Mouse (Mus musculus) c-Kit-negative CD71-positive TER-119-positive erythroid progenitor cells, embryonic 14.5 days (primary cell): ENCODE measurements around the gene Amn.

Source experiments
- DNase-seq: peaks from one replicate; pipeline ENCODE4 v3.0.0-alpha.2; 2013; ENCODE audit warnings: low read depth, low spot score

Gene Amn

DNA sequence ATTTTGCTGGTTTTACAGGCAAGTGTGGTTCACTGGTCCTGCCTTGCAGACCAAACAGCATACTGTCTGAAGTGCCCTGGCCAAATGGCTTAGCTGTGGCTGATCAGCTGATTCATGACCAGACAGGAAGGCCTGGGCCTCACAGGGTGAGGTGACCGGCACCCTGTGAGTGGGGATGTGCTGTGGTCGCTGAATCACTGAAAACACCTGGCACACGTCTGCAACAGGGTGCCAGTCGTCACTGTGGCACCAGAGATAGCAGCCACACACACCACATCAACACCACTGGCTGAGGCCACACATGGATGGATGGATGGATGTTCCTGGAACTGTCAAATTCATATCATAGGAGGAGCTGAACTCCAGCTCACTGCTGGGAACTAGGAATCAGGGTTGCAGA lies 52.5 kb downstream of the Amn start:
- no peak for DNase-seq

DNA sequence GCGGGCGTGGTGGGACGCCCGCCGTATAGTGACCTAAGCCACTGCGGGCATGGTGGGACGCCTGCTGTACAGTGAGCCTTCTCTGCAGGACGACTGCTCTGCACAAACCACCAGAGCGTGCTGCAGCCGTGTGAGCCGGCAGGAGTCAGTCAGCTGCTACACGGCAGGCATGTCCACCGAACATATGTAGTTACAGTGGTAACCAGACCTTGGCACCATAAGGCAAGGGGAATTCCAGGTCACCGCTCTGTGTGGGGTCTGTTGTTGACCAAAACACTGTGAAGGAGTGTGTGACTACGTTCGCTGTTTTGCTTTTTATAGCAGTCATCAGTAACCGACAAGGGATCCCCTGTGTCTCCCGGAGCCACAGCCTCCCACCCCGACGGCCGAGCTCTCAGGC lies 53.6 kb downstream of the Amn start:
- no peak for DNase-seq

DNA sequence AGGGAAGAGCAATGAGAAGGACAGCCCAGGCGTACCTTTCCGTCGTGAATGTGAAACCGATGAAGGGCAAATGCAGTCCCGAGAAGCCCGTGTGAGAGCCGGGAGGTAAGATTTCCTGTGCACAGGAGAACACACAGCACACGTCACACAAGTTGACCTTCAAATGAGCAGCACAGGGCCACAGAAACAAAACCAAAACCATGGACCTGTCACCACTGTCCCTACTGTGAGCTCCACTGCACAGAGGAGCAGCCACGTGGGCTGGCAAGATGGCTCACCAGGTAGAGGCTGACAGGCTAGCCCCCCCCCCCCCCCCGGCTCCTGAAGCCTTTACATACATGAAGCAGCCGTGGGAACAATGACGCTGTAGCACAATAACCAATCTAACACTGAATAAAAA lies 54.1 kb downstream of the Amn start:
- no peak for DNase-seq

DNA sequence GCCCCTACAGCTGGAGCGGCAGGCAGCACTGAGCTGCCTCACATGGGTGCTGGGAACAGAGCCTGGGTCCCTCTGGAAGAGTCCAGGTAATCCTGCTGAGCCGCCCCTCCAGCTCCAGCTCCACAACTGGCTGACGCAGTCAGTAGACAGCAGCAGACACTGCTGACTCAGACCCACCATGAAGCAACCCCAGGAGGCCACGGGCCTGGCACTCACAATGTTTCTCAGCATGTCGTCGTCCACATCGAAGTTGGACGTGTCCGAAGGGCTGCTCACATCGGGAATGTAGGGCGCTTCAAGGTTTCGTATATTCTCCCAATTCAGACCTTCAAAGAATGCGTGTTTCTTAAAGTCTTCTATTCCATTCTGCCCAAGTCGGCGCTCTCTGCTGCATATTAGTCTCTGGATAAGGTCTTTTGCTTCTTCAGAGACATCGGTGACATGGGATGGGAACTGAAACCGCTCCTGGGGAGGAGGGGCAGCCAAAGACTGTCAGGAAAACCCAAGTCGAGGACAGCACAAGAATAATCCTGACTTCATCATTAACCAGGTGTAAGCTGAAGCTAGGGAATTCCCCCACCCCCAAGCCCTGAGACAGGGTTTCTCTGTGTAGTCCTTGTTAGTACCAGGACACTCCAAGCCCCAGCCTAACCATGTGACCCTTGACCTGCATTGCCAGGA lies 55.0 kb downstream of the Amn start:
- no peak for DNase-seq
